Mouse (Mus musculus) adrenal gland, postnatal 25 days (tissue): ENCODE measurements around the gene Slc9b2. TPM values are rescaled to one million over a fixed set of nuclear protein-coding genes. Genes with fewer than 3 reads are reported as not detected.
A peak's percentile ranks its signal among the peaks of the same experiment; 100 is the strongest.

Source experiments
- DNase-seq: peaks from one replicate; pipeline ENCODE4 v3.0.0; 2021; ENCODE audit warnings: mixed read lengths
- total RNA-seq: library from RNA; stranded (reverse); gene quantifications from 2 replicates; pipeline ENCODE4 v1.2.3, GENCODE M21; 2021

Slc9b2 gene
- total RNA-seq, 1 experiment from 2014 or later, result 0.79 TPM

GRCm38 (mm10) chr3:135313727-135314126, 6.2 kb downstream of the Slc9b2 start:
- no peak for DNase-seq

DNA sequence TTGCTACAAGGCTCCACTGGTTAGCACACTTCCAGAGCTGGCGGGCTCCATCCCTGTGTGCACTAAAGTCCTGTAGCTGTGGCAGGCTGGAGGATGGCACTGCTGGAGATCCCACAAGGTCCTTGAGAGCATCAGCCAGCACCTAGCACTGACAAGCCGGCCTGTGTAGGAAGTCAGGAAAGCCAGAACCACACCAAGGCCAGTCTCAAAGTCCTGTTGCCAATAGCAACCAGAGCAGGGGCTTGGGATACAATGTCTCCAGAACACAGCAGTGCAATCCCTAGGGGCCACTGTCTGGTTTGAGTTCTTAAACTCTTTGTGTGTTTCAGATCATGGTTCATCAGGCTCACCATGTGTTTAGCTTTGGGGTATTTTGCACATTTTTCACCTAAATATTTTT, 7.3 kb downstream of the Slc9b2 start:
- DNase-seq, result no peak

DNA sequence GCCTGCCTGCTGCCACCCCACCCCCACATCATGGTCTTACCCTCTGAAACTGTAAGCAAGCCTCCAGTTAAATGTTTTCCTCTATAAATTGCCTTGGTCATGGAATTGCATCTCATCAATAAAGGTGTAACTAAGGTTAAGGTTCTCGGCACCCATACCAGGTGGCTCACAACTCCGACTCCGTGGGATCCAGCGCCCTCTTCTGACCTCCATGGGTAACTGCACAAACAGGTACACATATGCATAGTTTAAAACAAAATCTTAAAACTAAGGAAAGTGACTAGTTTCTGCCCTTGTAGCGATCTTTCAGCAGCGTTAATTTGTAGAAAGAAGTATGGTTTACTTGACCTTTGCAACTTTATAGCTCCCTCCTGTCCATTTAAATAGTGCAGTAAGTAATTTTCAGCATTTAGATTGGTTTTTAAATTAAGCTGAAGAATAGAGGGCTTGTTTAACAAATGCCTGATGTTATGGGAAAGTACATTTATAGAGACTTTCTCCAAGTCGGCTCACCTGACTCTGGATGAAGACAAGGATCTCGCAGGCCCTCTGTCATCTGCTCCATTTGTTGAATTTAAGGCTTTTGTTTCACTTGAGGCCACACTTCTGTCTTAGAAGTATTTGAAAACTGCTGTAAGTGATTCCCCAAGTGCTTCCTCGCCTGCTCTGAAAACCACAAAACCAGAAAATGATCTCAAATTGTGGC, 8.4 kb downstream of the Slc9b2 start:
- no peak for DNase-seq

DNA sequence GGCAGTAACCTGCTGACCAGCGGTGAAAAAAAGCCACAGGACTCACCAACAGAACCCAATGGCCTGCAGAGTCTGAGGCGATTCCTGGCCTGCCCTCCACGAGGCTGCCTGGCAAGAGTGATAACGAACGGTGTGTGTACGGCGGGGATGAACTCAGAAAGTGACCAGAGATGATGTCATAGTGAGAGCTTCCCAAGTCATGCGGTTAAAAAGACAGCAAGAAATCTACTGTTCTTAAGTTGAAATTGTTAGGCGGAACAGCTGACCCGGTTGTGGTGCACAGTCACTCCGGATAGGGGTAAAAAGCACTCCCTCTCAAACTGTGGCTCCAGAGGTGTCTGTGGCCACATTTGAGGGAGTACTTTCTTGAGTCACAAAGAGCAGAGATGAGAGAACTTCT, 10.8 kb downstream of the Slc9b2 start:
- DNase-seq, result no peak

DNA sequence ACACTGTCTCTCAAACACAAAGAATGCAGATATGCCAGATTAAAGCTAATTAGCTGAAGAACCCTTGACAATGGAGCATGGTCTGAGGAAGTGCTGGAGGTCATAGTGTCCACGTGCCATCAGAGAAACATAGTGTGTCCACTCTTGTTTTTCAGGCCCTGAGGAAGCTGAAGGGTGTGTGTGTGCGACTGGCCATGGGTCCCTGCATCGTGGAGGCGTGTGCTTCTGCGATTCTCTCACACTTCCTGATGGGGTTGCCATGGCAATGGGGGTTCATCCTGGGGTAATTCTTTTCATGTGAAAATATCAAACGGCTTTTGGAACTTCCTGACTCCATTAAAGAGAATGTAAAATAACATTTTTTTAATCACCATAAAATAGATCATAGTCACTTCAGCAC, 16.9 kb downstream of the Slc9b2 start:
- no peak for DNase-seq

GRCm38 (mm10) chr3:135327176-135327575, 19.7 kb downstream of the Slc9b2 start:
- DNase-seq, result no peak

DNA sequence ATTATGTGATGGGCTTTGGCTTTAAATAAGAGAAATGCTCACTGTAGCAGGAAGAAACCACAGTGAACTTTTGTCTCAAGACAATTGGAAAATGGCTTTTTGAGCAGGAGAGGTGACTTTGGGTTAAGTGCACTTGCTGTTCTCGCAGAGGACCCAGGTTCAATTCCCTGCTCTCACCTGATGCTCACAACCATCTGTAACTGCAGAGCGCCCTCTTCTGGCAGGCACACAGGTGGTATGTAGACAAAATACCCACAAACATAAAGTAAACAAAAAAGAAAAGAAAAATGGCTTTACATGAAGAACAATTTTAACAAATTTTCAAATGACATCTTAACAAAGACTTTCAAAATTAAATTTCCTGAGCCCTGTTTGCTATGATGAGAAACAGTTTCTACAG, 20.1 kb downstream of the Slc9b2 start:
- no peak for DNase-seq

- peak; percentile 60 for DNase-seq
Measured at GRCm38 (mm10) chr3:135328560-135328959, 21.1 kb downstream of the Slc9b2 start.

- DNase-seq, result no peak
Measured at GRCm38 (mm10) chr3:135332691-135333090, 25.2 kb downstream of the Slc9b2 start.

DNA sequence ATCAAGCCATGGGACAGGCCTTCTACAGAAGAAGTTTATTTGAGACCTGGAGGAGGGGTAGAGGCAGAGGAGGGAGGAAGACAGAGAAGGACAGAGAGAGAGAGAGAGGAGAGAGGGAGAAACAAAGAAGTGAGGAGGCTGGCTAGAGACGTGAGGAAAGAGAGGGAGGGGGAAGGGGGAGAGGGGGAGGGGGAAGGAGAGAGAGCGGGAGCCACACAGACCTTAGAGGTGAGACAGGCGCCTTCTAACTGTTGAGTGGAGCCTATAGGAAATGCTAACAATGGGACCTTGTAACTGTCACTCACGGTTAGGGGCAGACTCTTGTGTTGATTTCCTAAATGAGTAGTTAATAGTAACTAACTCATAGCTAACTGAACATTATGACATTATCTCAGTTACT, 26.3 kb downstream of the Slc9b2 start:
- DNase-seq, result no peak

- no peak for DNase-seq
Measured at GRCm38 (mm10) chr3:135347739-135348264, 40.3 kb downstream of the Slc9b2 start, which contains the start of gene Slc9b1. Gene Slc9b1, plus strand, starts transcription at chr3:135348029.

DNA sequence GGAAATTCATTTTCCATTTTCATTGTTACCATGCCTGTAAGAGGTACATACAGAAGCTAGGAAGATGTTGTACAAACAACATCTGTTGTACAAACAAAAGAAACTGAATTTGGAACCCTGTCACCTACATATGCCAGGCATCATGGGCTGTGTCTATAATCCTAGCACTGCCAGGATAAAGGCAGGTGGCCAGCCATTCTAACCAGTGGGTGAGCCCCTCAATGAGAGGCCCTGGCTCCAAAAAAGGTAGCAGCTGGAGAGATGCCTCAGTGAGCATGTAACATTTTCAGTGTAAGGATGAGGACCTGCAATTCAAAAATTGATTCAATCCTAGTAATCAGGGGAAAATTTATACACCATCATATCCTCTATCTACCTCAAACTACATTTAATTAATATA, 41.5 kb downstream of the Slc9b2 start:
- no peak for DNase-seq

DNA sequence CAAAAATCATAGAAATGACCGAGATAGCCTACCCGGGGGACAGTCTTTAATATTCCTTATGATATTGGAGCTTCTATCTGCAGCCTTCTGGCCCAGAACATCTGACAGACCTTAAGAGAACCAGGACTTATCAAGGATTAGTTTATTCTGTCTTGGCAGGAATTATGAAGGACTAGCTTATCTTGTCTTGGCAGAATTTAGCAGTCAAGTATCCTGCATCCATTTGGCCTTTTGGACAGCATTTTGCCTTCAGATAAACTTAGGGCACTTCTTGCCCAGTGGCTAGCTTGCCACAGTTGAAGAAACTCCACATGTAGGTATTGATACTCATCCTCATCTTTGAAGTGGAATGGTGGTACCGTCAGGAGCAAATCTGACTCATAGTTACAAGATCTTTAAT, 44.4 kb downstream of the Slc9b2 start:
- DNase-seq, result no peak

GRCm38 (mm10) chr3:135357394-135357793, 49.9 kb downstream of the Slc9b2 start:
- DNase-seq, result no peak

- no peak for DNase-seq
Measured at GRCm38 (mm10) chr3:135375836-135376235, 68.3 kb downstream of the Slc9b2 start.

DNA sequence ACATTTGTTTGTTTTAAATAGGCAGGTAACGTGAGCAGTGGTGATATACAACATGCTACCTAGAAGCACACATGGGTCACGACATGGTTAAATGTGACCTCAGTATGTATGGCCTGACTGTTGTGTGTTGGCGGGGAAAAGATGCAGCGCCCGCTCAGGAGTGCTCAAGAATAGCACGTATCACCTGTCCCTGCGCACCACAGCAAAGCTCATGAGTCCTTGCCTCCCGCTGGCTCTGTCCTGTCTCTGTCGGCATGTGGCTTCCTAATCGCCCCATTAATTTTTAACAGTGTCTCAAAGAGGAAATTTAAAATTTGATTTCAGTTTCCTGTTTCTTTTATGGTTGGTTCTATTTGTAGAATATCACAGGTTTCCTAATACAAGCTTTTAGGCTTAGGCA, 69.9 kb downstream of the Slc9b2 start:
- DNase-seq, result no peak

- DNase-seq, result no peak
Measured at GRCm38 (mm10) chr3:135379868-135380267, 72.4 kb downstream of the Slc9b2 start.

GRCm38 (mm10) chr3:135393186-135393585, 85.7 kb downstream of the Slc9b2 start:
- DNase-seq, result peak; percentile 17

Other genes starting within 250 kb of the Slc9b2 start
- 4.0 and 7.1 TPM in 2 replicates for gene Cenpe, start 95.2 kb upstream of the Slc9b2 start, total RNA-seq
- 1.3 and 2.0 TPM in 2 replicates for gene Bdh2, start 26.5 kb upstream of the Slc9b2 start, total RNA-seq
- gene Slc9b1, start 40.3 kb downstream of the Slc9b2 start, total RNA-seq, result 1.2 TPM in 1 of 2 replicates, not detected in the other
- gene Cisd2, start 116.2 kb downstream of the Slc9b2 start, total RNA-seq, result 32.9 and 35.5 TPM in 2 replicates
- gene Ube2d3, start 130.4 kb downstream of the Slc9b2 start, total RNA-seq, result 377 and 397 TPM in 2 replicates
- 8.8 and 16.0 TPM in 2 replicates for gene Manba, start 177.9 kb downstream of the Slc9b2 start, total RNA-seq